Mouse (Mus musculus) thymus, postnatal 4 days (tissue): ENCODE measurements at regions not wholly inside any gene's neighbourhood (a gene's known extent, or its start where the extent isn't known, plus 50 kb on each side); places are given as distances from the start of the nearest gene placed in this dataset.

ENCODE experiments used
- DNase-seq: peaks from one replicate; pipeline ENCODE4 v3.0.0; 2021

- no peak for DNase-seq
Measured at GRCm38 (mm10) chr16:51911109-51911765, 119.8 kb upstream of the Cblb start.

GRCm38 (mm10) chr16:51915034-51915928 is 115.7 kb upstream of the Cblb start:
- no peak for DNase-seq

- no peak for DNase-seq
Measured at GRCm38 (mm10) chr16:51915929-51916308, 115.1 kb upstream of the Cblb start.

- no peak for DNase-seq
Measured at GRCm38 (mm10) chr16:51916337-51916736, 114.7 kb upstream of the Cblb start.

GRCm38 (mm10) chr16:51916820-51917219 is 114.2 kb upstream of the Cblb start:
- DNase-seq = no peak

- DNase-seq = no peak
Measured at GRCm38 (mm10) chr16:51917540-51917939, 113.5 kb upstream of the Cblb start.

- DNase-seq = no peak
Measured at GRCm38 (mm10) chr16:51921025-51921424, 110.0 kb upstream of the Cblb start.

- DNase-seq = no peak
Measured at GRCm38 (mm10) chr16:51922589-51922988, 108.4 kb upstream of the Cblb start.

- DNase-seq = no peak
Measured at GRCm38 (mm10) chr16:51925639-51926038, 105.4 kb upstream of the Cblb start.

- DNase-seq = no peak
Measured at GRCm38 (mm10) chr16:51933122-51933521, 97.9 kb upstream of the Cblb start.

GRCm38 (mm10) chr16:51933965-51934364 is 97.1 kb upstream of the Cblb start:
- no peak for DNase-seq

GRCm38 (mm10) chr16:51937298-51937697 is 93.7 kb upstream of the Cblb start:
- DNase-seq = no peak

- no peak for DNase-seq
Measured at GRCm38 (mm10) chr16:51939061-51939460, 92.0 kb upstream of the Cblb start.

GRCm38 (mm10) chr16:51940574-51940973 is 90.5 kb upstream of the Cblb start:
- no peak for DNase-seq

- DNase-seq = no peak
Measured at GRCm38 (mm10) chr16:51942431-51943130, 88.4 kb upstream of the Cblb start.

GRCm38 (mm10) chr16:51967051-51967845 is 63.8 kb upstream of the Cblb start:
- DNase-seq = no peak
